Comparison of ENCODE assay signal across 8 mouse cellular contexts in the genomic region with DNA sequence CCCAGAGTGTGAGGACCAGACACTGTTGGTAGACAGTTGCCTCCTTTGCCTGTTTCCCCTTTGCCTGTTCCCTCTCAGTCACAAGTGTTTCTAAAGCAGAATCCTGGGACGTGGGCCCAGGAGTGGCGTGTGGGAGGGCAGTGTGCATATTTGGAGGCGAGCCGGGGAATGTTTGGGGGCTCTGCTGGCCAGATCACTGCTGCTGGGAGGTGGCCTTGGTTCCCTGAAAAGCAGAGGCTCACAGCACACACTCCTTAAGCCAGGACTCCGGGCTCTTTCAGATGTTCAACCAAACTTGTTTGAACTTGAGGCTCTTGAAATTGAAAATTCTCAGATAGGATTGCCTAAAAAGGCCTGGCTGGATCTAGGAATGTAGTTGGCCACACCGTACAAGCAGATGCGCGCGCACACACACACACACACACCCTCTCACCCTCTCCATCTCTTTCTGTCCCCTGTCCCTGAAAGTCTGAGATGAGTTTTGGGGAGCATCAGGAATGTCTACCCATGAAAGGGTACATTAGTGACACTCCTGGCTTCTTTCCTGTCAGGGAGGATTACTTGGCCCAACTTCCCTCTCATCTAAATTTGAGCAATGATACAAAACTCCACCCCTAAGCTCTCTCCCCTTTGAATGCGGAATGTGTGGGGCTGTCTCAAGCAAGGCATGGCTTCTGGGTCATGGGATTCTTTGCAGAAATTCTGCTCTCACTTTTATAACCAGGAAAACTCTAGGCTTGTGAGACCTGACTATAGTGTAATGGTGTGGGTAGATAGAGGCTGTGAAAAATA. TPM values are rescaled to one million over a fixed set of nuclear protein-coding genes. Genes with fewer than 3 reads are reported as not detected.
DNase-seq lines count a peak whose midpoint lies in the region; ATAC-seq and TF ChIP-seq lines count a peak whose summit lies in the region.

No protein-coding gene starts in this region.

- H3K36me3 ChIP-seq in midbrain, postnatal 0 days (ENCODE audit: insufficient read depth, low read length) = no peaks in the 10 kb centered on the region
- no peaks in the 10 kb centered on the region for H3K36me3 ChIP-seq in midbrain, embryonic 16.5 days (ENCODE audit: control insufficient read depth, insufficient read depth, low read length)

- peaks cover 14% of the 10 kb centered on the region; the same call in 1 of the 2 replicates for H3K4me1 ChIP-seq in midbrain, postnatal 0 days (ENCODE audit: insufficient read depth, low read length)
- peaks cover 34% of the 10 kb centered on the region for H3K4me1 ChIP-seq in midbrain, embryonic 16.5 days (ENCODE audit: control insufficient read depth, insufficient read depth, low read length)

- no peak overlapping the region for H3K27ac ChIP-seq in midbrain, postnatal 0 days (ENCODE audit: low read depth, low read length)
- no peak overlapping the region for H3K27ac ChIP-seq in midbrain, embryonic 16.5 days (ENCODE audit: low read length)

- no peak for ATAC-seq in midbrain, postnatal 0 days (ENCODE audit: low FRiP score)
- no peak for ATAC-seq in midbrain, embryonic 16.5 days
- no peak for ATAC-seq in megakaryocyte progenitor cell, adult 5-6 weeks (replicated peaks; ENCODE audit: poor library complexity)

- H3K4me3 ChIP-seq in midbrain, postnatal 0 days (ENCODE audit: low read depth, low read length) = no peak overlapping the region
- H3K4me3 ChIP-seq in midbrain, embryonic 16.5 days (ENCODE audit: low read depth, low read length) = no peak overlapping the region

- no peak overlapping the region for H3K9ac ChIP-seq in midbrain, postnatal 0 days (replicated peaks; ENCODE audit: low read length, poor library complexity, severe bottlenecking)
- no peak overlapping the region for H3K9ac ChIP-seq in midbrain, embryonic 16.5 days (ENCODE audit: low read depth, low read length)

- DNase-seq in midbrain, postnatal 0 days (ENCODE audit: low spot score) = peak; percentile 63
- peak; percentile 67 to 76 for DNase-seq in heart, adult 18-20 months
- DNase-seq in layer of hippocampus, adult 9-11 months = peak; percentile 57
- peak; percentile 77 for DNase-seq in ovary, adult 18-20 months (ENCODE audit: low spot score)
- DNase-seq in cerebellum, adult 9-10 months = no peak
- DNase-seq in retina, postnatal 1 day = no peak

- 82% methylated on average over 10 of the region's 10 CpGs for WGBS in midbrain, postnatal 0 days
- WGBS in midbrain, embryonic 16.5 days = 90% methylated on average over 10 of the region's 10 CpGs

- H3K9me3 ChIP-seq in midbrain, postnatal 0 days (ENCODE audit: low read length) = no peaks in the 10 kb centered on the region
- H3K9me3 ChIP-seq in midbrain, embryonic 16.5 days (replicated peaks; ENCODE audit: control insufficient read depth, low read length, poor library complexity, severe bottlenecking) = no peaks in the 10 kb centered on the region

- no peak overlapping the region for H3K4me2 ChIP-seq in midbrain, postnatal 0 days (ENCODE audit: low read depth, low read length, poor library complexity, severe bottlenecking)
- no peak overlapping the region for H3K4me2 ChIP-seq in midbrain, embryonic 16.5 days (ENCODE audit: low read length)

- H3K27me3 ChIP-seq in midbrain, postnatal 0 days (ENCODE audit: insufficient read depth, low read length) = no peaks in the 10 kb centered on the region
- no peaks in the 10 kb centered on the region for H3K27me3 ChIP-seq in midbrain, embryonic 16.5 days (ENCODE audit: control insufficient read depth, insufficient read depth, low read depth, low read length)

- TF ChIP-seq CTCF in midbrain, postnatal 0 days (IDR thresholded peaks at IDR 0.05) = no peak

RNA-seq across cellular contexts. Expression of a gene that starts 55.4 kb away (rescaled TPM):
- 36.9 and 48.9 TPM in 2 replicates for total RNA-seq in midbrain, postnatal 0 days (2014; rRNA removed)
- 35.7 and 36.4 TPM in 2 replicates for polyA plus RNA-seq in midbrain, postnatal 0 days (2015; fragmentation: Nextera tagmentation; extraction: Ambion mirVana)
- 53.9 and 66.7 TPM in 2 replicates for polyA plus RNA-seq in midbrain, embryonic 16.5 days (2015; fragmentation: Nextera tagmentation; extraction: Ambion mirVana)
- 1 to 10 TPM; 2.4 to 2.8 TPM for total RNA-seq in heart, adult 18-20 months (2021)
- not detected in 2 replicates for total RNA-seq in megakaryocyte progenitor cell, adult 5-6 weeks (2015)
- total RNA-seq in megakaryocyte progenitor cell, adult 5-6 weeks (2017) = 0.17 and 0.54 TPM in 2 replicates

RNA-seq across cellular contexts. Expression of a gene that starts 59.4 kb away (rescaled TPM):
- 0.80 and 1.4 TPM in 2 replicates for total RNA-seq in midbrain, postnatal 0 days (2014; rRNA removed)
- 2.0 and 2.1 TPM in 2 replicates for polyA plus RNA-seq in midbrain, postnatal 0 days (2015; fragmentation: Nextera tagmentation; extraction: Ambion mirVana)
- 1.3 and 1.5 TPM in 2 replicates for polyA plus RNA-seq in midbrain, embryonic 16.5 days (2015; fragmentation: Nextera tagmentation; extraction: Ambion mirVana)
- 1 to 10 TPM; 1.1 to 3.0 TPM for total RNA-seq in heart, adult 18-20 months (2021)
- total RNA-seq in megakaryocyte progenitor cell, adult 5-6 weeks (2015) = 14.2 and 17.2 TPM in 2 replicates
- 12.5 and 18.7 TPM in 2 replicates for total RNA-seq in megakaryocyte progenitor cell, adult 5-6 weeks (2017)

Comparison
In these comparisons a context has a peak if more than half of its experiments do, and no peak if none do; other contexts are left out.
1. DNase-seq: peak in midbrain, postnatal 0 days (single experiment), heart, adult 18-20 months (2 of 2), layer of hippocampus, adult 9-11 months (single experiment) and ovary, adult 18-20 months (single experiment); none in cerebellum, adult 9-10 months (single experiment) and retina, postnatal 1 day (single experiment).
2. RNA of a gene that starts 55.4 kb away (total RNA-seq): 36.9 to 48.9 TPM in midbrain, postnatal 0 days; 2.4 to 2.8 TPM in heart, adult 18-20 months and 0.17 to 0.54 TPM in megakaryocyte progenitor cell, adult 5-6 weeks; every median in the first group is over 10 times any median in the second.